Mouse (Mus musculus): ENCODE results near the gene Adgrl2. TPM values are rescaled to one million over a fixed set of nuclear protein-coding genes. Genes with fewer than 3 reads are reported as not detected.

The Adgrl2 gene
- total RNA-seq, 2 experiments from 2014 or later: 13.2 to 13.3 TPM

DNA sequence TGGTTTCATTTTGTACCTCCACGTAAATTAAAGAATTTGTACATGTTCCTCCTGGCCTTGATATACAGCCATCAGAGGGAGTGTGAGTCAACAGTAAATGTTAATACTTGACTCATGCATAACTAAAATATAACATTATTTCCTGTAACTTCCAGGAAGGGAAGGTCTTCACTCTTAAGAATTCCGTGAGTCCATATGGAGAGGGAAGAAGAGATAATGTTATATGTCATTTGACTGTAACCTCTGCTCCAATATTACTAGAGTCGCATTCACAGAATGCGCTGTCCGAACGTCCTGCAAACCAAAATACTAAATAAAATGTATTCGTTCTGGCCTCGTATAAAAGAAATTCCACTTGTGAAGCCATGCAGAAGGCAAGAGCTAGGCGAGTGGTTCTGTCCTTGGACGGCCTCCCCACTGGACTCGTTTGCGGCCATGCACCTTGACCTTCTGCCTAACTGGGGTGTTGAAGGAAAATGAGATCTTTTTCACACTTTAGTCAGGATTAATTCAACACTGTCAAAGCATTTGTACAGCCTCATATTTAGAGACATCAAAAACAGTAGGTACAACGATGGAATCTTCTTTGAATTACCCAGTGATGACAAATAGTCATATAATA lies 68.3 kb downstream of the Adgrl2 start:
- no peak for DNase-seq

- no peak for DNase-seq
Observed at GRCm38 (mm10) chr3:148920881-148921280, 69.5 kb downstream of the Adgrl2 start.

GRCm38 (mm10) chr3:148918425-148918824 lies 71.9 kb downstream of the Adgrl2 start:
- no peak for DNase-seq

- no peak for DNase-seq
Observed at GRCm38 (mm10) chr3:148917837-148918236, 72.5 kb downstream of the Adgrl2 start.

DNA sequence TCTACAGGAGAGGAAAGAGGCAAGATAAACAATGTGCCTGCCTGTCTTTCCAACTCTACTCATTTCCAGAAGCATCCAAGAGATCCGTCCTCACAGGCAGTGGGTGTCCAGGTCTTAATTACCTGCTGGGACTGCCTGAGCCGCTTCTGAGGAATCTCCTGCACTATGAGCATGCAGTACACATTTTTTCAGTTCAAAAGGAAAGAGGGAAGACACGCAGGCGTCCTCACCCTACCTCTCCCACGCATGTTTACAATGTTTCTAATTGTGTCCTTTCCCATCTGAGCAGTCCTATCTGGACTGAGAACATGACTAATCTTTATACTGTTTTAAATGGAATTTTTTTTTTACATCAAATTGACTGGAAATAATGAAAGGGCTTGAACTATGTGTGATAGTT lies 74.1 kb downstream of the Adgrl2 start:
- no peak for DNase-seq

DNA sequence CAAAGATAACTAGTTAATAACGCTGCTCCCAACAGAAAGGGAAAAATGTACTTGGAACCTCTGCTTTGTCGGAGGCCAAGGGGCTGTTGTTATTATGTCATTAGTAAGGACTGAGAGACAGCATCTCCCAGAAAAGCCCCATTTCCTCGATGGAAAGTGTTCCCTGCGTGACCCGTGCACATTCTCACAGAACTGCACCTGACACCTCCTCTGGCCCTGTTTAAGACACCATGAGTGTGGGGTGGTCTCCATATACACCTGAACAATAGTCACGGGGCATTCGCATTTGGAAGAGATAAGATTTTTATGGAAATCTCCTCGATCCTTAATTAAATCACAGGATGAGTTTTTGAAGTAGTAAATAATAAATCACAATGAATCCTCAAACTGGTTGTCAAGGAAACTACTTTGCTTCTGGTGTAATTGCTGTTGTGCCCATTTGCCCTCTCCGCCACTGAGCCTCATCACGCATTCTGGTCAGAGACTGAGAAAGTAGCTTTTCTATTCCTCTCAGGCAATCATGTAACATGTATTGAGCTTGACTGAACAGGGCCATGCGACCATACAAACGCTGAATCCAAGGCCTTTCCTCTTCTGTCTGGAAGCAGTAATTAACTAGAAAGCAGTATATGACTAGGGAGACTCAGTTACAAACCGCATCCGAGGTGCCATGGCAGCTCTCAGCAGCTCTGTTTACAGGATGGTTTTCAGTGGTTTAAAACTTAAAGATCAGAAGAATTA lies 77.2 kb downstream of the Adgrl2 start:
- DNase-seq: no peak

GRCm38 (mm10) chr3:148912536-148912935 lies 77.8 kb downstream of the Adgrl2 start:
- DNase-seq: no peak

DNA sequence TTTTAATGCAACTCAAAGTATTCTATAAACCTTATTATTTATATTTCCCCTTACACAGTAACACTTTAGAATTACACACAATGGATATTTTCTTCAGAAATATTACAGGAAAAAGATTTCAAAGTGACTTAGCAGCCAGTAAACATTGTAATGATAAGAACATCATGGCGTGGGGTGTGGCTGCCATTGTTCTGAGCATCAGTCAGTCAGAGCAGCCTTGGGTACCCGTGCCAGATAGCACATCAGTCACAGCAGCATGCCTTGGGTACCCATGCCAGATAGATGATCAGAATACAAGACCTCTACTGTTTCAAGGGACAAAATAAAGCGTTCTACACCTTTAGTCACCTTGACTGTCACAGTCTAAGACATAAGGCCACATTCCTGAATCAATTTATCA lies 82.5 kb downstream of the Adgrl2 start:
- DNase-seq: no peak

- DNase-seq: no peak
Observed at GRCm38 (mm10) chr3:148907024-148907778, 83.2 kb downstream of the Adgrl2 start.

- no peak for DNase-seq
Observed at GRCm38 (mm10) chr3:148905906-148906779, 84.2 kb downstream of the Adgrl2 start.

DNA sequence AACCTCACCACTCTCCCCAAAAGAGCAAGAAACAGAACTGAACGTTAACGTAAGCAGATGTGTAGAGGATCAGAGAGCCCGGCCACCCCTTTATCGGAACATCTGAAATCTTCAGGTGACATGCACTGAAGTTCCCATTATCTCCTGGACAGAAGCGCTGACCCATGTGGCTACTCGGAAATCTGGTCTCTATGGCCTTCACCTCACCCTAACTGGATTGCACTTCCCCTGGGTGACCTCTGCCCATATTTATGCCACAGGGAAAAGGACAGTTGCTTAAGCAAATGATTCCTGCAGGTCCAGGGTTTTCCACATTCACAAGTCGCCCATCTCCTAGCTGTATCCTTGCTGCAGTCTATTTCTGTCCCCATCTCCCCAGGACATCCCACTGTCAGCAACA lies 84.9 kb downstream of the Adgrl2 start:
- no peak for DNase-seq

GRCm38 (mm10) chr3:148899857-148900256 lies 90.5 kb downstream of the Adgrl2 start:
- no peak for DNase-seq

- no peak for DNase-seq
Observed at GRCm38 (mm10) chr3:148899416-148899815, 90.9 kb downstream of the Adgrl2 start.

- DNase-seq: no peak
Observed at GRCm38 (mm10) chr3:148898535-148899250, 91.7 kb downstream of the Adgrl2 start.

- DNase-seq: no peak
Observed at GRCm38 (mm10) chr3:148896281-148896680, 94.1 kb downstream of the Adgrl2 start.

DNA sequence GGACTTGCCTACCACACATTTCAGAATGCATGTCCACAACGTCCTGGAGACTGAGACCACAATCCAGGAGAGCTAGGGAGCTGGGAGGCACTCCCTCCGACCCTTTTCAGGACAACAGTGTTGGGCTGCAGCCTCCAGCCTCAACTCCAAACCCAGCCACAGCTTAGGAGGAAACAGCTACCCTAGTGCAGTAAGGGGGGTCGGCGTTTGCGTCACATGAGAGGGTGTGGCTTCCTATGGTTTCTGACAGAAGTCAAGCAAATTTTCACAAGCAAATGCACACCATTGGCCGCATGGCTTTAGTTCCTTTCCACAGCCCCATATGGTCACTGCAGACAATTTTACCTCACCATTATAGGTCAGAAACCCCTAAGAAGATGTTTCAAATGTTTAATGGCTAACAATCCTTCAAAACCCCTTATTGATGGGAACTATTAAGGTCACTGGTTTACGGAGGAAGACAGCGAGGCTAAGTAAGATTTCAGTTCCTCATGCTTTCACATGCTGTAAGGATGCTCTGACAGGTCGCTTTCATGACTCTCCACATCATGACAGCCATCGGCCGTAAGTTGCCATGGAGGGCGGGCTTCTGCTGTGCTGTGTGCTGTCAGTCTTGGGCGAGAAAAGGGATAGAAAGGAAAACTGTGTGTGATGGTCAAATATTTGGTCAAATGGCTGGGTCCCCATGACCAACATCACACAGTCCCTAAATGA lies 94.8 kb downstream of the Adgrl2 start:
- no peak for DNase-seq

- no peak for DNase-seq
Observed at GRCm38 (mm10) chr3:148894867-148895266, 95.5 kb downstream of the Adgrl2 start.

GRCm38 (mm10) chr3:148887902-148888301 lies 102.5 kb downstream of the Adgrl2 start:
- no peak for DNase-seq

DNA sequence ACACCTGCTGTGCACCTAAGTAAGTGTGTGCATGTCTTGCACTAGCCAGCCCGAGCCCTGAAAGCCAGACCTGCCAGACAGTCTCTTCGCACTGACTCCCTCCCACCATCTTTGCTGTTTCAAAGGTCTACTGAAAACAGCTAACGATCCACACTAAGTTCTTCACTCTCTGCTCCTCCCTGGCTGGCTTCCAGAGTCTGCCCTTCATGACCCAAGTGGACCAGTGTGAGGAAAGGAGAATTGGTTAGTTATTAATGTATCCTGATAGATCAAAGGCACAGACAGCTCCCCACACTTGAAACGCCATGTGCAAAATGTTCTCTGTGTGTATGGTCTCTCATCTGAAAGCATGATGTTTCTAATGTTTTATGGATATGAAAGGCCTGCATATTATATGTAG lies 103.4 kb downstream of the Adgrl2 start:
- no peak for DNase-seq

DNA sequence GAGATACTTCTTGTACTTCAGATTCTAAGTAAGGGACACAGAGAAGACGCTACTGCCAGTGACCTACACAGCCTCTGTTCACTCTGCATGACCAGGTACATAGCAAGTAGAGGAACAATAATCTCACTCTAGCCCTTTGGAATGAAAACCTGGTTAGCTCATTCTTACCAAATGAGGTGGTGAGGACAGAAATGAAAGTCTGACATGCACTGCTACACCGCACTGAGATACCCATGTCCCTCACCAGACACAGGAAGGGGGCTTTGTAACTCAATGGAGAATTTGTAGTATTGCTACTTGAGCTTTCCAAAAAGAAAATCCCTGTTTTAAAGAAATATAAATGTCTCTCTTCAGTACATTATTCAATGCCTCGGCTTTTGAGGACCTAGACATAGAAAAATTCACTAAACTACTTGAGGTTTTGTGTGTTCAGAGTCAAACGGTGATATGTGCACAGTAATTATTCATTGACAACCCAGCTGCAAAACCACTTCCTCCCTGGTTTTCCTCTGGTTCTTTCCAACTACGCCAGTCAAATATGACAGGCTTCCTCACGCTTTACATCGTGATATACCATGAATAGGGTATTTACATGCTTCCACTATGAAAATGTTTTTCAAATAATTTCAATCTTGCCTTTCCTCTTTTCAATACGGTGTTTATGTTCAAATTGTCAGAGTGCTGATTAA lies 104.2 kb downstream of the Adgrl2 start:
- no peak for DNase-seq

All from gastrocnemius, postnatal 25 days (tissue).